In genomic region chr9:9674531-9674930, GRCm38 (mm10) we compare ENCODE assay signal across 21 mouse cellular contexts.
DNase-seq lines count a peak whose midpoint lies in the region; ATAC-seq lines count a peak whose summit lies in the region.
"Had no signal": no experiment of that assay in that cellular context is flagged by ENCODE, and none has a peak within 500 bp of the region (broad histone marks: within the 10 kb centered on the region; RNA-seq: fewer than 3 reads in every experiment).

No protein-coding gene starts in this region.

- ATAC-seq in CD4-positive, CD25-positive, alpha-beta regulatory T cell, adult 4 months: no peak
- ATAC-seq: inflammation-experienced regulatory T-cells, adult 6 months had no signal

- DNase-seq in cerebellum, postnatal 10 days: peak; percentile 52 to 71
- no peak for DNase-seq in cerebellum, postnatal 4 days (ENCODE audit: low spot score in 2 of 2)
- DNase-seq in layer of hippocampus, adult 9-11 months: peak; percentile 13
- no peak for DNase-seq in layer of hippocampus, postnatal 14 days (ENCODE audit: low spot score in 2 of 2)
- DNase-seq in right cerebral cortex, adult 18-20 months: peak; percentile 4
- DNase-seq in right cerebral cortex, postnatal 4 days: no peak
- DNase-seq: adrenal gland, postnatal 10 days; cerebellum, adult 11-12 months; cerebellum, postnatal 36 days; embryo, embryonic 11 days; gastrocnemius, postnatal 10 days; heart, postnatal 10 days; kidney, adult 11 months; kidney, postnatal 14 days; liver, embryonic 13.5 days; lung, adult 18-20 months; lung, postnatal 10 days; retina, postnatal 1 day; thymus, postnatal 14 days had no signal

Comparison
In these comparisons a context has a peak if more than half of its experiments do, and no peak if none do; other contexts are left out.
1. DNase-seq: peak in cerebellum, postnatal 10 days (2 of 2), layer of hippocampus, adult 9-11 months (single experiment) and right cerebral cortex, adult 18-20 months (single experiment); none in cerebellum, postnatal 4 days (0 of 2), layer of hippocampus, postnatal 14 days (0 of 2) and right cerebral cortex, postnatal 4 days (single experiment).